Mouse (Mus musculus) G1E (cell line): ENCODE data around the gene Camk2g. TPM values are rescaled to one million over a fixed set of nuclear protein-coding genes. Genes with fewer than 3 reads are reported as not detected.
A peak's percentile ranks its signal among the peaks of the same experiment; 100 is the strongest.

Experiments
- ATAC-seq: 2 replicates; pipeline ENCODE4 v1.8.0; 2016; ENCODE audit warnings: mild to moderate bottlenecking; ENCODE audit not compliant: insufficient number of reproducible peaks, poor library complexity, low FRiP score, severe bottlenecking; ENCODE audit errors: extremely low read depth
- DNase-seq: peaks from one replicate; pipeline ENCODE4 v3.0.0; 2012; ENCODE audit warnings: low spot score
- H3K27me3 ChIP-seq: 2 replicates; pipeline ENCODE4 v1.6.1; 2012; ENCODE audit warnings: mild to moderate bottlenecking, low read length, inconsistent platforms; ENCODE audit not compliant: insufficient read depth
- H3K36me3 ChIP-seq: replicated peaks from 2 replicates; pipeline ENCODE3; 2012; ENCODE audit warnings: mild to moderate bottlenecking, inconsistent platforms
- H3K4me1 ChIP-seq: 2 replicates; pipeline ENCODE4 v1.6.1; 2012; ENCODE audit warnings: low read depth, low read length, inconsistent platforms, mixed read lengths; ENCODE audit not compliant: insufficient read depth
- H3K4me3 ChIP-seq: 2 replicates; pipeline ENCODE4 v1.5.1; 2012; ENCODE audit warnings: low read depth, mild to moderate bottlenecking, inconsistent platforms, low read length, moderate library complexity, mixed read lengths
- H3K9me3 ChIP-seq: replicated peaks from 2 replicates; pipeline ENCODE4 v1.6.1; 2012; ENCODE audit warnings: inconsistent platforms
- CTCF ChIP-seq: IDR thresholded peaks from 2 replicates; pipeline ENCODE4 v1.5.1; 2012; ENCODE audit warnings: low read depth, low read length, inconsistent platforms, mixed read lengths
- GATA1 ChIP-seq: IDR thresholded peaks from 2 replicates; pipeline ENCODE4 v1.6.1; 2012; ENCODE audit warnings: borderline replicate concordance, low read length, inconsistent platforms, mixed read lengths
- GATA2 ChIP-seq: IDR thresholded peaks from 2 replicates; pipeline ENCODE4 v1.6.1; 2012; ENCODE audit warnings: low read depth, low read length, inconsistent platforms, borderline replicate concordance
- POLR2AphosphoS5 ChIP-seq: IDR thresholded peaks from 2 replicates; pipeline ENCODE4 v1.6.1; 2012; ENCODE audit warnings: low read depth, low read length, inconsistent platforms; ENCODE audit not compliant: insufficient replicate concordance
- TAL1 ChIP-seq: conservative IDR thresholded peaks from 2 replicates; pipeline ENCODE4 v1.6.1; 2012; ENCODE audit warnings: low read depth, low read length, inconsistent platforms, mixed read lengths
- polyA plus RNA-seq: library from polyadenylated mRNA; stranded (reverse); fragments of >175 nt; gene quantifications from 2 replicates; pipeline ENCODE4 v1.2.3, GENCODE M21; 2012
- total RNA-seq, 2 experiments: library from RNA; stranded (forward) in 1 of 2; stranded (reverse) in 1 of 2; fragments of 200-1000 nt in 1 of 2; fragments of >200 nt in 1 of 2; fragmentation: Nextera tagmentation in 1 of 2; gene quantifications; 2 replicates each; pipeline ENCODE4 v1.2.3; 2014 to 2017

Gene Camk2g
- total and polyA plus RNA-seq, 3 experiments: 30.3 to 37.4 (median 35.9) TPM

DNA sequence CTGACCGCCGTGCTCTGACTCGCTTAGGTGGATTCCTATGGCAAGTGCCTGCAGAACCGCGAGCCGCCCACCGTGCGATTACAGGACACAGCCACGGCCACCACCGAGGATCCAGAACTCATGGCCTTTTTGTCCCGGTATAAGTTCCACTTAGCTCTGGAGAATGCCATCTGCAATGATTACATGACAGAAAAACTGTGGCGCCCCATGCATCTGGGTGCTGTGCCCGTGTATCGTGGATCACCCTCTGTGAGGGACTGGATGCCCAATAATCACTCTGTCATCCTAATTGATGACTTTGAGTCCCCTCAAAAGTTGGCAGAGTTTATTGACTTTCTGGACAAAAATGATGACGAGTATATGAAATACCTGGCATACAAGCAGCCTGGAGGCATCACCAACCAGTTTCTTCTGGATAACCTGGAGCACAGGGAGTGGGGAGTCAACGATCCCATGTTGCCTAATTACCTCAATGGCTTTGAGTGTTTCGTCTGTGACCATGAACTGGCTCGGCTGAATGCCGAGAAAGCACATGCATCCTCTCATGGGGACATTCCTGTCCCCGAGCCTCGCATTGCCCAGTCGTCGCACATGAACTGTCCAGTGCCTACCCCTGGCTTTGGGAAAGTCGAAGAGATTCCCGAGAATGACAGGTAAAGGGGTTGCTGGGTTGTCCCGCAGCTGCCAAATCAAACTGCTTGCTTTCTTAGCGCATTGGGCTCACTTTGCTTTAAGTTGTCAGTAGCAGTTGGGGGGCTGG is 97.9 kb downstream of the Camk2g start:
- no peak for TF ChIP-seq CTCF
- no peak for TF ChIP-seq GATA2
- TF ChIP-seq TAL1: no peak
- TF ChIP-seq GATA1: no peak
- TF ChIP-seq POLR2AphosphoS5: no peak
- Histone ChIP-seq H3K4me3 (peak overlapping the region; percentile 81), H3K9me3 (no peaks in the 10 kb centered on the region), H3K4me1 (peaks cover 78% of the 10 kb centered on the region), H3K36me3 (peaks cover 88% of the 10 kb centered on the region), H3K27me3 (no peaks in the 10 kb centered on the region)
- DNase-seq (no peak), ATAC-seq (no peak)

DNA sequence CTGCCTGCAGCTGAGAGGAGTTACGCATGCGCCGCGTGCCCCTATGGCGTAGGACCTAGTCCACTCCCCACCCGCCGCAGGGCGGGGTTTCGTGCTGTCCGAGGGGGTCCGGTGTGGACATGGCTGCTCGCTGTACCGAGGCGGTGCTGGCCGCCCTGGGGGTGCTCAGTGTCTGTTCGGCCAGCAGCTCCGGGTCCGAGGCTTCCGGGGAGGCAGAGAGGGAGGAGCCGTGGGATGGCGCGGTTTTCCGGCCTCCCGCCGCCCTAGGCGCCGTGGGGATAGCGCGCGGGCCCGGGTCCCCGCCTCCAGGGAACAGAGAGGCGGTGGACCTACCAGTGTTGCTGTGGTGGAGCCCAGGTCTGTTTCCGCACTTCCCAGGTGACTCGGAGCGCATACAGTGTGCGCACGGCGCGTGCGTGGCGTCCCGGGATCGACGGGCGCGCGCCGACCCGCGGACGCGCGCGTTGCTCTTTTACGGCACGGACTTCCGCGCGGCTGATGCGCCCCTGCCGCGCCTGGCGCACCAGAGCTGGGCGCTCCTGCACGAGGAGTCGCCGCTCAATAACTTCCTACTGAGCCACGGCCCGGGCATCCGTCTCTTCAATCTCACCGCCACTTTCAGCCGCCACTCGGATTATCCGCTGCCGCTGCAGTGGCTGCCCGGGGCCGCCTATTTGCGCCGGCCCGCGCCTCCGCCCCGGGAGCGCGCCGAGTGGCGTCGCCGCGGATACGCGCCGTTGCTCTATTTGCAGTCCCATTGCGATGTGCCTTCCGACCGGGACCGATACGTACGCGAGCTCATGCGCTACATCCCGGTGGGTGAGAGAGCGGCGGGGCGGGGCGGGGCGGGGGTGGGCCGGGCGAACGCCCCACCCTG is 98.8 kb downstream of the Camk2g start, which contains the start of gene Fut11:
Fut11 (plus strand) TSS at position 85 of the 877 bp plus-strand sequence.
- no peaks in the 10 kb centered on the region for H3K9me3 ChIP-seq
- H3K4me1 ChIP-seq: peaks cover 71% of the 10 kb centered on the region
- H3K36me3 ChIP-seq: peaks cover 90% of the 10 kb centered on the region
- H3K4me3 ChIP-seq: peak within 1 kb of the TSS; percentile 81
- TF ChIP-seq POLR2AphosphoS5 (0 out of 2 replicates have a peak, but pooled peaks have one; percentile 5), GATA2 (no peak), CTCF (no peak)
- H3K27me3 ChIP-seq: no peaks in the 10 kb centered on the region
- peak; percentile 67 for ATAC-seq
- DNase-seq: peak; percentile 88

DNA sequence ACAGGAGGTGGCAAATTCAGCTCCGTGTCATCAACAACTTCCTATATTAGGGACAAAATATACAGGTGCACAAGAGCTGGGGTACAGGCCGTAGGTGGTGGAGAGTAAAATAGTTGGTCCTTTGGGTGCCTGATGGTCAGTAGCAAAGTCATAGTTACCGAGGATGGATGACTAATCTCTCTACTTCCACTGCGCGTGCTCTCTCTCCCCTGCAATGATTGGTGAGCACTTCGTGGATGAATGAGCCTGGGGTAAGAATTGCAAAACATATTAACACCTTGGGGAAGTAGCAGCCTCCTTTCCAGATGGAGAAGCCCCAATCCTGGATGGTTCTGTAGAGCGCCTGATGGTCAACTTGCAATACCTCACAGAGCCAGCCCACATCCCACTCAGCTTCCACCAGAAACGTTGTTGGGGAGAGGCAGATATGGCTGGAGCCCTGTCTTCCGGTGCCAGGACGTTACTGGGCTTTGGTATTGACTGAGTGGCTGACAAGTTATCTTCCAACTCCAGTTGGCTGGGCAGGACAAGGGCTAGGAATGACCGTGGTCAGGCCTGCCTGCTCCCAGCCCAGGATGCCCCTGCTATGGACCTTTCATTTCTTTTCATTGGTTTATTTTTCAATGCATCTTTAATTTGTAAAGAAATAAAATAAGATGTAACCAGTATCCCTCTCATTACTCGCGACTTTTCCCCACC is 99.6 kb downstream of the Camk2g start:
- peak overlapping the region; percentile 81 for H3K4me3 ChIP-seq
- no peak for ATAC-seq
- no peak for TF ChIP-seq CTCF
- 0 out of 2 replicates have a peak, but pooled peaks have one; percentile 10 for TF ChIP-seq POLR2AphosphoS5
- H3K9me3 ChIP-seq: no peaks in the 10 kb centered on the region
- H3K27me3 ChIP-seq: no peaks in the 10 kb centered on the region
- H3K36me3 ChIP-seq: peaks cover 93% of the 10 kb centered on the region
- no peak for DNase-seq
- peaks cover 64% of the 10 kb centered on the region for H3K4me1 ChIP-seq

DNA sequence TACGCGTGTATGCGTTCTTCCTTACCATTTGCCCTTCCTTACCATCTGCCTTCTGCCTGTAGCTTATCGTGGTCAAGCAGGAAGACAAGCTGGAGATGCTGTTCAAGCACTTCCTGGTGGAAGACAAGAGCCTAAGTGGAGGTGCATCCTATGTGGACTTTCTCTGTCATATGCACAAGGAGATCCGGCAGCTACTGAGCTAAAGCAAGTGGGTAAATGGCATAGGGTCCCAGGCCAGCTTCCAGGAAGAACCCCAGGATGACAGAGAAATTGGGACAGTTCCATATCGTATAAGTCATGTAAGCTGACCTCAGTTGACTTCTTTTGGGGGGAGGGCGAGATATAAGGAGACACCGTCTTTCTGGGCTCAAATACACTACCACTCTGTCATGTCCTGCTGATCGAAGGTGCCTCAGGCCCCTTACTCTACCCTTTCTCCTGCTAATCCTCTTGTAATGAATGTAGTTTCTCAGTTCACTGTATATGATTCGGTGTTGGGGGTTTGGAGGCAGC is 100.2 kb downstream of the Camk2g start:
- no peak for ATAC-seq
- DNase-seq: no peak
- no peaks in the 10 kb centered on the region for H3K27me3 ChIP-seq
- peaks cover 59% of the 10 kb centered on the region for H3K4me1 ChIP-seq
- H3K9me3 ChIP-seq: no peaks in the 10 kb centered on the region
- peaks cover 96% of the 10 kb centered on the region for H3K36me3 ChIP-seq
- TF ChIP-seq CTCF (no peak), GATA1 (no peak), TAL1 (no peak), GATA2 (no peak), POLR2AphosphoS5 (no peak)
- H3K4me3 ChIP-seq: peak overlapping the region; percentile 81; the same call in 1 of the 2 replicates

DNA sequence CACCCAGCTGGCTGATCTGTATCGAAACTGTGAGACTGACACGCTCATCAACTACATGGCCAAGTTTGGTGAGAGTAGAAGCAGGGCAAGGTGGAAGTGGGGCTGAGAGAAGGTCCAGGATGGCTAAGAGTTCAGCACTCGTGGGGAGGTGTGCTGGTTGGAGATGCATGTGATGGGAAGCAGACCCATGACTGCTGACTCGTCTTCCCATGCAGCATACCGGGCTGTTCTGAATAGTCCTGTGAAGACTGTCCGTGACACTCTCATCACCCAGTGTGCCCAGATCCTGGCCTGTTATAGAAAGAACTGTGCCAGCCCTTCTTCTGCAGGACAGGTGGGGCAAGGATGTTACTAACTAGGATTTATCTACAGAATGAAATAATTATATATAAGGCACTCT is 102.1 kb downstream of the Camk2g start:
- DNase-seq: no peak
- H3K4me1 ChIP-seq: peaks cover 47% of the 10 kb centered on the region
- ATAC-seq: no peak
- H3K27me3 ChIP-seq: no peaks in the 10 kb centered on the region
- no peaks in the 10 kb centered on the region for H3K9me3 ChIP-seq
- H3K4me3 ChIP-seq: no peak overlapping the region
- TF ChIP-seq GATA2: no peak
- TF ChIP-seq POLR2AphosphoS5: no peak
- no peak for TF ChIP-seq TAL1
- no peak for TF ChIP-seq CTCF
- no peak for TF ChIP-seq GATA1
- H3K36me3 ChIP-seq: peaks cover 99% of the 10 kb centered on the region

DNA sequence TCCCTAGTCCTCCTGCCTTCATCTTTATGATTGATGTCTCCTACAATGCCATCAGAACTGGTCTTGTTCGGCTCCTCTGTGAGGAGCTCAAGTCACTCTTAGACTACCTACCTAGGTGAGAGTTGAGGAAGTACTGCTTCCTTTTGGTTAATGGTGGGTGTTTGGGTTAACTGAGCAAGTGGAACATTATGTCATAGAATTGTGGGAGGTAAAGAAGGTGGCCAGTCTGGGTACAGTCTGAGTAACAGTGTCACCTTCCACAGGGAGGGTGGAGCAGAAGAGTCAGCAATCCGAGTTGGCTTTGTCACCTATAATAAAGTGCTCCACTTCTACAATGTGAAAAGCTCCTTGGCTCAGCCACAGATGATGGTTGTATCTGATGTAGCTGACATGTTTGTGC is 104.9 kb downstream of the Camk2g start:
- H3K27me3 ChIP-seq: no peaks in the 10 kb centered on the region
- H3K4me1 ChIP-seq: peaks cover 24% of the 10 kb centered on the region
- H3K4me3 ChIP-seq: no peak overlapping the region
- ATAC-seq (no peak), DNase-seq (no peak)
- TF ChIP-seq TAL1: no peak
- no peak for TF ChIP-seq CTCF
- no peak for TF ChIP-seq GATA1
- no peak for TF ChIP-seq POLR2AphosphoS5
- no peak for TF ChIP-seq GATA2
- H3K9me3 ChIP-seq: no peaks in the 10 kb centered on the region
- peaks cover 100% of the 10 kb centered on the region for H3K36me3 ChIP-seq
